ENCODE assay signal across 28 mouse cellular contexts in the genomic region with DNA sequence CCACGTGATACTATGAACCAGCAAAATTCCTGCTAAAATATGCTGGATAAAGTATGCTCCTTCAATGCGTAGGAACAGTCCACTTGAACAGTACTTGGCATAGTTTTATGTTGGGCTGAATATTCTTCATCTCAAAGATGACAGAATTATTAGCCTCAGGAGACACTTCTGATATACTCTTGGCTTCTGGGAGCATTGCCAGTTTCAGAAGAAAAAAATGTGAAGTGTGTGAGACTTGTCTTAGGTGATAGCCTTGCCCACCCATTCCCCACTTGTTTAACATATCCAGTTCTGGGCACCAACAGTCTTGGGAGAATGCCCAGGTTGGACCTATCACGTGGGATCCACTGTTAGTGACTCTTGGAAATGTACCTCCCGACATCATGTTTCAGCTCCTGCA. TPM values are rescaled to one million over a fixed set of nuclear protein-coding genes. Genes with fewer than 3 reads are reported as not detected.
DNase-seq lines count a peak whose midpoint lies in the region; ATAC-seq lines count a peak whose summit lies in the region.
"Had no signal": no experiment of that assay in that cellular context is flagged by ENCODE, and none has a peak within 500 bp of the region (broad histone marks: within the 10 kb centered on the region; RNA-seq: fewer than 3 reads in every experiment).

No protein-coding gene starts in this region.

- H3K9me3 ChIP-seq in limb, embryonic 13.5 days: no peaks in the 10 kb centered on the region
- H3K9me3 ChIP-seq in limb, embryonic 10.5 days (replicated peaks): no peaks in the 10 kb centered on the region
- no peaks in the 10 kb centered on the region for H3K9me3 ChIP-seq in lung, embryonic 15.5 days
- H3K9me3 ChIP-seq: embryonic facial prominence, embryonic 15.5 days; hindbrain, embryonic 13.5 days; limb, embryonic 15.5 days; liver, embryonic 15.5 days; midbrain, embryonic 13.5 days; neural tube, embryonic 12.5 days had no signal

- H3K4me2 ChIP-seq in limb, embryonic 13.5 days (replicated peaks): no peak overlapping the region
- no peak overlapping the region for H3K4me2 ChIP-seq in lung, embryonic 15.5 days
- H3K4me2 ChIP-seq: embryonic facial prominence, embryonic 15.5 days; hindbrain, embryonic 13.5 days; limb, embryonic 15.5 days; liver, embryonic 15.5 days; midbrain, embryonic 13.5 days; neural tube, embryonic 12.5 days had no signal

- WGBS in limb, embryonic 13.5 days: 64% methylated on average over 4 of the region's 4 CpGs
- 81% methylated on average over 4 of the region's 4 CpGs for WGBS in limb, embryonic 10.5 days
- WGBS in lung, embryonic 15.5 days: 46% methylated on average over 4 of the region's 4 CpGs

- no peaks in the 10 kb centered on the region for H3K36me3 ChIP-seq in limb, embryonic 13.5 days
- peaks cover 8% of the 10 kb centered on the region; the same call in 1 of the 2 replicates for H3K36me3 ChIP-seq in limb, embryonic 10.5 days
- H3K36me3 ChIP-seq in lung, embryonic 15.5 days: no peaks in the 10 kb centered on the region
- H3K36me3 ChIP-seq: embryonic facial prominence, embryonic 15.5 days; hindbrain, embryonic 13.5 days; limb, embryonic 15.5 days; liver, embryonic 15.5 days; midbrain, embryonic 13.5 days; neural tube, embryonic 12.5 days had no signal

- H3K4me1 ChIP-seq in limb, embryonic 13.5 days: peaks cover 20% of the 10 kb centered on the region
- peaks cover 36% of the 10 kb centered on the region for H3K4me1 ChIP-seq in limb, embryonic 10.5 days
- H3K4me1 ChIP-seq in lung, embryonic 15.5 days: peaks cover 16% of the 10 kb centered on the region
- H3K4me1 ChIP-seq: liver, embryonic 15.5 days; neural tube, embryonic 12.5 days had no signal

- ATAC-seq in limb, embryonic 13.5 days (ENCODE audit: low FRiP score, low read depth): peak; percentile 32; the same call in 1 of the 2 replicates
- ATAC-seq in lung, embryonic 15.5 days (ENCODE audit: borderline replicate concordance, extremely low read depth, low FRiP score, low TSS enrichment): peak; percentile 58
- ATAC-seq: CD4-positive, CD25-positive, alpha-beta regulatory T cell, adult 4 months; forebrain, embryonic 14.5 days; midbrain, embryonic 13.5 days; Patski had no signal

- H3K9ac ChIP-seq in limb, embryonic 13.5 days: no peak overlapping the region
- H3K9ac ChIP-seq in lung, embryonic 15.5 days: no peak overlapping the region
- H3K9ac ChIP-seq: embryonic facial prominence, embryonic 15.5 days; hindbrain, embryonic 13.5 days; limb, embryonic 15.5 days; liver, embryonic 15.5 days; midbrain, embryonic 13.5 days; neural tube, embryonic 12.5 days had no signal

- H3K4me3 ChIP-seq in limb, embryonic 13.5 days: no peak overlapping the region
- H3K4me3 ChIP-seq in limb, embryonic 10.5 days: no peak overlapping the region
- H3K4me3 ChIP-seq in lung, embryonic 15.5 days: no peak overlapping the region
- H3K4me3 ChIP-seq: embryonic facial prominence, embryonic 15.5 days; hindbrain, embryonic 13.5 days; limb, embryonic 15.5 days; liver, embryonic 15.5 days; midbrain, embryonic 13.5 days; neural tube, embryonic 12.5 days had no signal

- no peak overlapping the region for H3K27ac ChIP-seq in limb, embryonic 13.5 days
- H3K27ac ChIP-seq in limb, embryonic 10.5 days: no peak overlapping the region
- H3K27ac ChIP-seq in lung, embryonic 15.5 days: no peak overlapping the region
- H3K27ac ChIP-seq: embryonic facial prominence, embryonic 15.5 days; hindbrain, embryonic 13.5 days; limb, embryonic 15.5 days; liver, embryonic 15.5 days; midbrain, embryonic 13.5 days; neural tube, embryonic 12.5 days had no signal

- DNase-seq in cerebellum, postnatal 10 days: peak; percentile 11 to 14
- no peak for DNase-seq in cerebellum, postnatal 4 days (ENCODE audit: low spot score in 2 of 2)
- no peak for DNase-seq in limb, embryonic 10.5 days (ENCODE audit: low spot score)
- DNase-seq in lung, postnatal 36 days: peak; percentile 77
- DNase-seq in thymus, postnatal 25 days: no peak
- DNase-seq in heart, adult 8-10 months (ENCODE audit: low spot score): no peak
- DNase-seq: adrenal gland, adult 8-10 months; cerebellum, adult 18-20 months; gastrocnemius, postnatal 14 days; heart, adult 18-20 months; heart, postnatal 36 days; kidney, adult 9 months; kidney, postnatal 36 days; layer of hippocampus, postnatal 36 days; right cerebral cortex, postnatal 14 days; spleen, adult 18-20 months; thymus, postnatal 14 days had no signal

- H3K27me3 ChIP-seq in limb, embryonic 13.5 days: no peaks in the 10 kb centered on the region
- no peaks in the 10 kb centered on the region for H3K27me3 ChIP-seq in limb, embryonic 10.5 days (ENCODE audit: low read depth, poor library complexity, severe bottlenecking)
- no peaks in the 10 kb centered on the region for H3K27me3 ChIP-seq in lung, embryonic 15.5 days
- H3K27me3 ChIP-seq: embryonic facial prominence, embryonic 15.5 days; hindbrain, embryonic 13.5 days; limb, embryonic 15.5 days; liver, embryonic 15.5 days; midbrain, embryonic 13.5 days; neural tube, embryonic 12.5 days had no signal

RNA-seq across cellular contexts. Expression of a gene that starts 47.5 kb away (rescaled TPM):
- 53.1 and 53.5 TPM in 2 replicates for polyA plus RNA-seq in limb, embryonic 13.5 days (2015; fragmentation: Nextera tagmentation; extraction: Ambion mirVana)
- polyA plus RNA-seq in limb, embryonic 10.5 days (2016; fragmentation: Nextera tagmentation; extraction: Ambion mirVana): 58.8 and 63.8 TPM in 2 replicates
- 24.3 and 25.0 TPM in 2 replicates for polyA plus RNA-seq in lung, embryonic 15.5 days (2015; fragmentation: Nextera tagmentation; extraction: Ambion mirVana)
- 10 to 100 TPM; 19.0 to 28.2 (median 24.9) TPM for total RNA-seq in heart, adult 8-10 months (2022)

Comparison
In these comparisons a context has a peak if more than half of its experiments do, and no peak if none do; other contexts are left out.
1. DNase-seq: peak in cerebellum, postnatal 10 days (2 of 2) and lung, postnatal 36 days (single experiment); none in cerebellum, postnatal 4 days (0 of 2), limb, embryonic 10.5 days (single experiment), thymus, postnatal 25 days (single experiment) and heart, adult 8-10 months (single experiment).